Mouse (Mus musculus): Measurements from ENCODE around the gene Crnkl1.

The Crnkl1 gene

DNA sequence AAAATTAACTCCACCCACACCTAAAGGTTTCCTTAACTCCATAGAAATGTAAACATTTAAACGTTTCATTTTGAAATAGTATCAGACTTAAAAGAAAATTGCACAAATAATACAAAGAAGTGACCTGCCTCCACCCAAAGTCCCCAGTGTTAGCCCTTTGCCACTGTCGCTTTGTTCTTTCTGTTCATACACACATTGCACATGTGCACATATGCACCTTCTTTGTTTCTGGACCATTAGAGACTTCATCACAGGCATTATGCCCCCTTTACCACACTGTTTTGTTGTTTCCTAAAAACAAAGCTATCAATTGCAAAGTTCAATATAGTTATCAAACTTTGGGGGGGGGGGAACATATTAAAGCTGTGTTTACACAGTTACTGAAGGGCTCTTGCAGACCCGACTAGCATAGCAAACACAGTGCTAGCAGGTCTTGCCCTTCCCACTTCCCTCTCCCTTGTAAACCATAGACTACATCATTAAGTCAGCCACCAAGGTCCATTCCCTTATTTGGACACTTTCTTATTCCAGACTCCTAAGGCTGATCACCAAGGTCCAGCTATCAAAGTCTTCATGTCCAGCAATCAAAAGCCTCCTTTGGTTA lies 59.8 kb downstream of the Crnkl1 start:
- DNase-seq (ENCODE audit: low spot score in 2 of 2) = no peak

DNA sequence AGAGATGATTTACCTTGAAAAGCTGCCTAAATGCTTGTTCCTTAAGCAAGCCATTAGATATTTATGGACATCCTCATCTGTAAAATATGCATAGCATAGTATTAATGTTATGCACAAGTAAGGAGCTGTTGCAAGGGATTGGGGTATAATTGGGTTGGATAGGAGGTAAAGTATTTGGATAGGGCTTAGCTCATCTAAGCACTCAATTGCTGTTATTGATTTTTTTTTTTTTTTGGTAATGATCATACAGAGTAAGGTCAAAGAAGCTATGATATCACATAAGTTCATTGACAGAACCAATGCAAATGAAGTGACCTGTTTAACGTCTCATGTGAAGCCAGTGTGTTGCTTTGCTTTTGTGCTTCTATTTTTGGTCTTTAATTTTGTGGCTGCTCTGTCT lies 60.9 kb downstream of the Crnkl1 start:
- no peak for DNase-seq (ENCODE audit: low spot score in 2 of 2)

DNA sequence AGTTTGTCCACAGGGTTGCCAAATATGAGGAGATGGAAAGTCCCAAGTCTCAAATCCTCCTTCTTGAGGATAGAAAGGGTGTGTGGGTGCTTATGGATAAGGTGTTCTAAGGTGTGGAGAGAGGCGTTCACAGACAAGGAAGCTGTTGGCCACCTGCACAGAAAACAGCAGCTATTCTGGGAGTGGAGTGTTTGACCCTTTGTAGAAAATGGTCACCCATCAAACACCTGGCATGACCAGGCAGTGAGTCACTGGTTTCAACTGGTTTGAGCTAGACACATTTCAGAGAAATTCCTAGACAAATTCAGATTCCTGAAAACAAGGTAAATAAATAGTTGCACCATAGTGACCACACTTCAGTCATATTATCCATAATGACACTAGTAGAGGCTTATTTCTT lies 62.7 kb downstream of the Crnkl1 start:
- no peak for DNase-seq (ENCODE audit: low spot score in 2 of 2)

DNA sequence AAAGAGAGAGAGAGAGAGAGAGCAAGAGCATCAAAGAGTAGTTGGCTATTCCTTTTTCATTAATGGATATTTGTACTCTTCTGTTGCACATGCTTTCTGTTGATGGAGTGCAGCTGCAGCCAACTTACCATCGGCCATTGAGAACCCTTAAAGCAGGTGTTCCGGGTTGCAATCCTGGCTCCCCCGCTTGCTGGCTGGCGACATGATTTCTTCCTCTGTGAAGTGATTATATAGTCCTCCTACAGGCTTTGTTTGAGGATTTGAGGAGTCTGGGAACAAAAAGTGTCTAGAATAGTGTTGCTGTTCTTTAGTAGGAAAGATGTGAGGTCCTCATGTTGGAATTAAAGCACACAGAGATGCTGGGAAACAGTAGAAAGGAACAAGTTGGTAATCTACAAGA lies 63.5 kb downstream of the Crnkl1 start:
- DNase-seq (ENCODE audit: low spot score in 2 of 2) = no peak
